Mouse (Mus musculus) urinary bladder, postnatal 25 days (tissue): ENCODE data around the gene Wdr90.
A peak's percentile ranks its signal among the peaks of the same experiment; 100 is the strongest.
"Not testable (repeated sequence)": the region's sequence is repeated elsewhere in the genome, so short reads cannot be mapped to it uniquely, and the experiment has no call there.

Experiments used
- DNase-seq: peaks from one replicate; pipeline ENCODE4 v3.0.0; 2022; ENCODE audit warnings: low spot score

Gene Wdr90

GRCm38 (mm10) chr17:25830200-25830753 lies 31.0 kb downstream of the Wdr90 start:
- no peak for DNase-seq

DNA sequence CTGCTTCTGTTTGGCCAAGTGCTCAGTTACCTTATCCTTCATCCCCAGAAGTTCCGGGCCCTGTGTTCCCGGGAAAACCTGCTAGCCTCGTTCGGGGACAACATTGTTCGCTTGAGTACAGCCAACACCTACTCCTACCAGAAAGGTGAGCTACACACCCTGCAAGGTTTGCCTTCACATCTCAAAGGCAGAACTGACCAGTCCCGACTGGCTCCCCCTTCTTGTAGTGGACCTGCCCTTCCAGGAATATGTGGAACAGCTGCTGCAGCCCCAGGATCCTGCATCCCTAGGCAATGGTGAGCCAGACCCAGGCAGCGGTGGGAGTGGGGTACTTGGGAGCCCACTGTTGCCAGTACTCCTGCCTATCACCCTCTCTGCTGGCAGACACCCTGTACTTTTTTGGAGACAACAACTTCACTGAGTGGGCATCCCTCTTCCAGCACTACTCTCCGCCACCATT lies 31.7 kb downstream of the Wdr90 start:
- no peak for DNase-seq

- DNase-seq = peak; percentile 64
Measured at GRCm38 (mm10) chr17:25828712-25829557, 32.4 kb downstream of the Wdr90 start, which contains the start of gene Jmjd8. Jmjd8 (plus strand) TSS chr17:25828867.

GRCm38 (mm10) chr17:25828223-25828594 lies 33.1 kb downstream of the Wdr90 start:
- no peak for DNase-seq

DNA sequence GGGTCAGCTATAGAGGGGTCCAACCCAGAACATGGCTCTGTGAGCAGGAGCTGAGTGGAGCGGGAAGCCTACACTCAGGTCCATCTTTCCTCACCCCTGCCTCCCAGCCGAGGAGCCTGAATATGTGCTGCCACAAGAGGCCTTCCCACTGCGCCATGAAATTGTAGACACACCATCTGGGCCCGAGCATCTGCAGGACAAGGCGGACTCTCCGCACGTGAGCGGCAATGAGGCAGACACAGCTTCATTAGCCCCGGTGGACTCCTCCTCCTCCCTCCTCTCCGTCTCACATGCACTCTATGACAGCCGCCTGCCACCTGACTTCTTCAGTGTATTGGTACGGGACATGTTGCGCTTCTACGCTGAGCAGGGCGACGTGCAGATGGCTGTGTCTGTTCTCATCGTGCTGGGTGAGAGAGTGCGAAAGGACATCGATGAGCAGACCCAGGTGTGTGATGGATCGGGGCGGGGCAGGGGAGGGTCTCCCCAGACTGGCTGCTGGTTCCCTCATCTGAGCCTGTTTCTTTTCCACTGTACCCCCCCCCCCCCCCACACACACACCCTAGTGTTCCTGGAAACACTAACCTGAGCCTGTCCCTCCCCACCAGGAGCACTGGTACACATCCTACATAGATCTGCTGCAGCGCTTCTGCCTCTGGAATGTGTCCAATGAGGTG lies 33.6 kb downstream of the Wdr90 start:
- no peak for DNase-seq

GRCm38 (mm10) chr17:25827011-25827410 lies 34.3 kb downstream of the Wdr90 start:
- DNase-seq = no peak

GRCm38 (mm10) chr17:25825984-25826570 lies 35.2 kb downstream of the Wdr90 start:
- DNase-seq = no peak

DNA sequence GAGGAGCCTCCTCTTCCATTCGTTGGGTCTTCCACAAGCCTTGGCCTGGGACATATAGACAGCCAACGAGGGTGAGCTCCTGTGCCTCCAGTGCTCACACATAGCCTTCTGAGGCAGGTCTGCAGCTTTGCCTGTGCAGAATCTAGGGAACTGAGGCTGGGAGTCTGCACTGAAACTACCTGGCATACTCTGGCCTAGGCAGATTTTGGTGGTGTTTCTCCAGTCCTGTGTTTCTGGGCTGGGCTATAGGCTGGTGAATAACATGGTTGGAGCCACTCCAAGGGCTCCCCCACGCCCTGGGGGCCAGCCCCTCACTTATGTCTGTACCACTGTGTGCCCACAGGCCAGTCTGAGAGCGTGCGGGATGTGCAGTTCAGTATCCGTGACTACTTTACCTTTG lies 36.0 kb downstream of the Wdr90 start:
- no peak for DNase-seq

GRCm38 (mm10) chr17:25824362-25825142 lies 36.7 kb downstream of the Wdr90 start:
- no peak for DNase-seq

GRCm38 (mm10) chr17:25823452-25823851 lies 37.8 kb downstream of the Wdr90 start, which contains the start of gene Wdr24:
Wdr24 (plus strand) TSS chr17:25823627.
- DNase-seq = peak; percentile 65

- DNase-seq = no peak
Measured at GRCm38 (mm10) chr17:25818851-25819780, 42.2 kb downstream of the Wdr90 start.

GRCm38 (mm10) chr17:25817662-25818061 lies 43.6 kb downstream of the Wdr90 start:
- DNase-seq = no peak

GRCm38 (mm10) chr17:25813471-25813870 lies 47.8 kb downstream of the Wdr90 start:
- peak; percentile 88 for DNase-seq

- DNase-seq = no peak
Measured at GRCm38 (mm10) chr17:25810890-25811289, 50.4 kb downstream of the Wdr90 start.

GRCm38 (mm10) chr17:25809606-25810340 lies 51.5 kb downstream of the Wdr90 start:
- no peak for DNase-seq

DNA sequence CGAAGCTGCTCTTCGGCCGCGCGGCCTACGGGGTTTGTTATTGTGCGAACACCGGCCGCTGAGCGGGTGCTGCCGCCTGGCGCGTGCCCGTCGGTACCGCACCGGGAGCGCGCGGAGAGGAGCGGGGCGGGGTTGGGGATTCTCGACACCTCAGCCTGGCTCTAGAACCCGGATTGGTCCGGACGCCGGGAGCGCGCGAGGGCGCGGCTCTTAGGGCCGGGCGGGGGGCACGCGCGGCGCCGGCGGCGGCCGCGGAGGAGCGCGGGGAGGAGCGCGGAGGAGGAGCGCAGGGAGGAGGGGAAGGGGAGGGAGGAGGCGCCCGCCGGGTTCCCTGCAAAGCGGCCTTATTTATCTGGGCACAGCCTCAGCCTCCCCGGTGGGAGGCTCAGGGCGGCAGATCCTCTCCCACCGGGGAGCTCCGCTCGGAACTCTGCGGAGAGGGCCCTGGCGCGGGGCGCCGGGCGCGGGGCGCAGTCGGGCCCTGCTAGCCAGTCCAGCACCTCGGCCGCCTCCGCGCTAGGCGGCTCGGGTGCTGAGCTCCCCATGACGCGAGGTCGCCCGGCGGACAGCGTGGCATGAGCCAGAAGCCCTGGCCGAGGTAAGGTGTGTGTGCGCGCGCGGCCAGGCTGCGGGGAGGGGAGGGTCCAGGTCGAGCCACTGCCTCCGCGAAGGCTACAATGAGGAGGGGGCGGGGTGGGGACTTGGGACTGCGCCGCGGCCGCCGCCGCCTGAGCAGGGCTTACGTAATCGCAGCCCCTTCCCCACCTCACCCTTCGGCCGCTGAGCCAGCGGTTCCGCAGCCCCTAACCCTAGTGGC lies 52.3 kb downstream of the Wdr90 start, which contains the start of gene Fbxl16:
TSS of gene Fbxl16 (plus strand) at position 297 of the 817 bp plus-strand sequence.
- DNase-seq = no peak

DNA sequence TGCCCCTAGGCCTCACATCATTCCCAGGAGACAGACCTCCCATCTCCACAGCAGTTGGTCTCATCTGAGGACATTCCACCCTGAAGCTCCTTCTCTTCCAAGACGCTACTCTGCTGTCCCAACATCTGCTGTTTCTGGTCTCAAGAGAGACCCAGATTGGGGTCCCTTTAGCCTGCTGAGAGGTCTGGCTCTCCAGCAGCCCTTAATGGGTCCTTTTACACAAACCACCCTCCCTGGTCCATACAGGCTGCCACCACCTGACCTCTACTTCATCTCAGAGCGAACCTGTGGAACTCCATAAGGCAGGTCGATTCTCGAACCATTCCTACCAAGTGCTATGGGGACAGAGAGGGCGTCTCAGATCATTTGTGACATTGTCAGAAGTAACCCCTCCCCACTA lies 53.3 kb downstream of the Wdr90 start:
- no peak for DNase-seq

- not testable (repeated sequence) for DNase-seq
Measured at GRCm38 (mm10) chr17:25807452-25807851, 53.8 kb downstream of the Wdr90 start.

GRCm38 (mm10) chr17:25806507-25806906 lies 54.8 kb downstream of the Wdr90 start:
- no peak for DNase-seq
